Mouse (Mus musculus) MEL (cell line): ENCODE measurements around the gene Bcl2l10. TPM values are rescaled to one million over a fixed set of nuclear protein-coding genes. Genes with fewer than 3 reads are reported as not detected.

ENCODE experiments used
- DNase-seq: peaks from one replicate; pipeline ENCODE4 v3.0.0; 2011; ENCODE audit warnings: low read depth, low spot score
- H3K27ac ChIP-seq: 2 replicates; pipeline ENCODE4 v1.5.1; 2012; ENCODE audit warnings: low read depth, mild to moderate bottlenecking, control low read depth, low read length, moderate library complexity; ENCODE audit not compliant: control insufficient read depth
- H3K27me3 ChIP-seq, 2 experiments: fragments of 150-350 bp in 1 of 2; sonication (generic) in 1 of 2; 2 replicates each; pipeline ENCODE4 v1.6.1; 2012; ENCODE audit warnings: low read length in 2 of 2, mild to moderate bottlenecking in 2 of 2, improper control_type of control experiment in 1 of 2, moderate library complexity in 1 of 2; ENCODE audit not compliant: insufficient read depth in 2 of 2, control insufficient read depth in 1 of 2
- H3K36me3 ChIP-seq, 2 experiments: 2 replicates each; pipeline ENCODE4 v1.6.1; 2012 to 2014; ENCODE audit warnings: low read length in 2 of 2, improper control_type of control experiment in 1 of 2, inconsistent platforms in 1 of 2, mild to moderate bottlenecking in 1 of 2; ENCODE audit not compliant: insufficient read depth in 2 of 2, control insufficient read depth in 1 of 2
- H3K4me1 ChIP-seq, 2 experiments: fragments of 150-350 bp in 1 of 2; sonication (generic) in 1 of 2; 2 replicates each; pipeline ENCODE4 v1.6.1; 2012; ENCODE audit warnings: low read length in 2 of 2, improper control_type of control experiment in 1 of 2, mild to moderate bottlenecking in 1 of 2; ENCODE audit not compliant: insufficient read depth in 2 of 2, control insufficient read depth in 1 of 2
- H3K4me3 ChIP-seq, 2 experiments: fragments of 150-350 bp in 1 of 2; sonication (generic) in 1 of 2; 2 replicates each; pipeline ENCODE4 v1.5.1; 2012; ENCODE audit warnings: low read depth in 2 of 2, low read length in 2 of 2, mild to moderate bottlenecking in 2 of 2, moderate library complexity in 2 of 2, control low read depth in 1 of 2, improper control_type of control experiment in 1 of 2; ENCODE audit not compliant: control insufficient read depth in 1 of 2, insufficient read depth in 1 of 2
- H3K79me2 ChIP-seq: 2 replicates; pipeline ENCODE4 v1.6.1; 2012; ENCODE audit warnings: mild to moderate bottlenecking, low read length, moderate library complexity; ENCODE audit not compliant: control insufficient read depth, poor library complexity, insufficient read depth
- H3K9ac ChIP-seq: 2 replicates; pipeline ENCODE4 v1.6.1; 2012; ENCODE audit warnings: low read depth, mild to moderate bottlenecking, control low read depth, low read length, moderate library complexity; ENCODE audit not compliant: control insufficient read depth, poor library complexity, severe bottlenecking
- H3K9me3 ChIP-seq: fragments of 150-350 bp; sonication (generic); replicated peaks from 2 replicates; pipeline ENCODE4 v1.6.1; 2012; ENCODE audit warnings: mild to moderate bottlenecking, low read length, improper control_type of control experiment, moderate library complexity; ENCODE audit not compliant: insufficient read depth
- CHD1 ChIP-seq: IDR thresholded peaks from 2 replicates; pipeline ENCODE4 v1.6.1; 2012; ENCODE audit warnings: low read depth, mild to moderate bottlenecking, inconsistent platforms, low read length, improper control_type of control experiment
- CTCF ChIP-seq, 3 experiments: IDR thresholded peaks in 2 of 3; conservative IDR thresholded peaks in 1 of 3; 2 replicates each; pipeline ENCODE4 v1.5.1; 2011 to 2012; ENCODE audit warnings: low read length in 3 of 3, low read depth in 2 of 3, mild to moderate bottlenecking in 2 of 3, improper control_type of control experiment in 1 of 3, inconsistent platforms in 1 of 3, mixed read lengths in 1 of 3, moderate library complexity in 1 of 3; ENCODE audit not compliant: control insufficient read depth in 1 of 3, insufficient read depth in 1 of 3, poor library complexity in 1 of 3, severe bottlenecking in 1 of 3
- EP300 ChIP-seq, 2 experiments: IDR thresholded peaks; 2 replicates each; pipeline ENCODE4 v1.6.1; 2011; ENCODE audit warnings: improper control_type of control experiment in 2 of 2, low read length in 2 of 2, low read depth in 1 of 2, mild to moderate bottlenecking in 1 of 2
- GABPA ChIP-seq: IDR thresholded peaks from 2 replicates; pipeline ENCODE4 v1.6.1; 2012; ENCODE audit warnings: low read depth, mild to moderate bottlenecking, inconsistent platforms, low read length, improper control_type of control experiment, moderate library complexity
- JUND ChIP-seq: IDR thresholded peaks from 2 replicates; pipeline ENCODE4 v1.6.1; 2011; ENCODE audit warnings: low read depth, mild to moderate bottlenecking, improper control_type of control experiment, low read length
- MXI1 ChIP-seq: IDR thresholded peaks from 2 replicates; pipeline ENCODE4 v1.6.1; 2011; ENCODE audit warnings: mild to moderate bottlenecking, low read depth, low read length, improper control_type of control experiment
- MYB ChIP-seq: IDR thresholded peaks from 2 replicates; pipeline ENCODE4 v1.6.1; 2011; ENCODE audit warnings: mild to moderate bottlenecking, low read depth, low read length, improper control_type of control experiment
- MYC ChIP-seq: IDR thresholded peaks from 2 replicates; pipeline ENCODE4 v1.6.1; 2011; ENCODE audit warnings: low read depth, mild to moderate bottlenecking, low read length, improper control_type of control experiment, moderate library complexity
- POLR2AphosphoS2 ChIP-seq: IDR thresholded peaks from 2 replicates; pipeline ENCODE4 v1.6.1; 2011; ENCODE audit warnings: low read length, improper control_type of control experiment
- POLR2AphosphoS5 ChIP-seq: IDR thresholded peaks from 2 replicates; pipeline ENCODE4 v1.6.1; 2012; ENCODE audit warnings: low read depth, borderline replicate concordance, mild to moderate bottlenecking, inconsistent platforms, low read length, moderate library complexity, mixed read lengths
- RAD21 ChIP-seq: IDR thresholded peaks from 2 replicates; pipeline ENCODE4 v1.6.1; 2011; ENCODE audit warnings: mild to moderate bottlenecking, low read depth, low read length, improper control_type of control experiment
- SIN3A ChIP-seq: IDR thresholded peaks from 2 replicates; pipeline ENCODE4 v1.6.1; 2012; ENCODE audit warnings: low read length, improper control_type of control experiment, inconsistent platforms
- SMC3 ChIP-seq: IDR thresholded peaks from 2 replicates; pipeline ENCODE4 v1.6.1; 2011; ENCODE audit warnings: low read depth, low read length, improper control_type of control experiment
- TAL1 ChIP-seq: IDR thresholded peaks from 2 replicates; pipeline ENCODE4 v1.6.1; 2012; ENCODE audit warnings: mild to moderate bottlenecking, inconsistent platforms, low read length, moderate library complexity, mixed read lengths
- USF2 ChIP-seq, 2 experiments: IDR thresholded peaks; 2 replicates each; pipeline ENCODE4 v1.6.1; 2011 to 2012; ENCODE audit warnings: improper control_type of control experiment in 2 of 2, low read length in 2 of 2, borderline replicate concordance in 1 of 2, inconsistent platforms in 1 of 2, low read depth in 1 of 2, mild to moderate bottlenecking in 1 of 2; ENCODE audit not compliant: insufficient read depth in 1 of 2
- ZC3H11A ChIP-seq: IDR thresholded peaks from 2 replicates; pipeline ENCODE4 v1.6.1; 2012; ENCODE audit warnings: low read depth, mild to moderate bottlenecking, inconsistent platforms, low read length, improper control_type of control experiment
- ZMIZ1 ChIP-seq: IDR thresholded peaks from 2 replicates; pipeline ENCODE4 v1.6.1; 2012; ENCODE audit warnings: low read depth, mild to moderate bottlenecking, inconsistent platforms, low read length, improper control_type of control experiment, moderate library complexity
- ZNF384 ChIP-seq: IDR thresholded peaks from 2 replicates; pipeline ENCODE4 v1.6.1; 2012; ENCODE audit warnings: low read depth, mild to moderate bottlenecking, inconsistent platforms, low read length, improper control_type of control experiment
- polyA plus RNA-seq, 2 experiments: library from polyadenylated mRNA; stranded (reverse) in 1 of 2; unstranded in 1 of 2; fragments of >175 nt in 1 of 2; fragments of >200 nt in 1 of 2; gene quantifications; 2 replicates each; pipeline versions ENCODE4 v1.2.1 to v1.2.4; 2012; ENCODE audit warnings: low replicate concordance in 2 of 2, low read depth in 1 of 2; ENCODE audit not compliant: insufficient read length in 2 of 2, insufficient read depth in 1 of 2, missing spikeins in 1 of 2
- total RNA-seq: library from RNA; depleted of rRNA; stranded (reverse); fragments of 300-350 nt; gene quantifications from 2 replicates; pipeline ENCODE4 v1.2.3, GENCODE M21; 2012

The Bcl2l10 gene
- total and polyA plus RNA-seq, 3 experiments, result not detected

GRCm38 (mm10) chr9:75330821-75331220 lies 16.7 kb upstream of the Bcl2l10 start:
- no peak overlapping the region for H3K9ac ChIP-seq
- H3K4me3 ChIP-seq, result no peak overlapping the region
- no peak overlapping the region for H3K27ac ChIP-seq
- no peaks in the 10 kb centered on the region for H3K27me3 ChIP-seq
- H3K9me3 ChIP-seq, result no peaks in the 10 kb centered on the region
- H3K79me2 ChIP-seq, result no peaks in the 10 kb centered on the region
- no peaks in the 10 kb centered on the region for H3K36me3 ChIP-seq
- DNase-seq, result no peak
- no peaks in the 10 kb centered on the region for H3K4me1 ChIP-seq
- TF ChIP-seq ZC3H11A (no peak), POLR2AphosphoS2 (no peak), MYB (no peak), USF2 (IDR thresholded peaks at IDR 0.05; ENCODE audit: borderline replicate concordance in 1 of 2, insufficient read depth in 1 of 2, low read depth in 1 of 2, low read length in 2 of 2) (no peak), ZMIZ1 (no peak), CHD1 (no peak), POLR2AphosphoS5 (no peak), JUND (no peak), MYC (no peak), MXI1 (no peak)

- no peaks in the 10 kb centered on the region for H3K9me3 ChIP-seq
- no peaks in the 10 kb centered on the region for H3K79me2 ChIP-seq
- H3K4me1 ChIP-seq, result no peaks in the 10 kb centered on the region
- H3K36me3 ChIP-seq, result no peaks in the 10 kb centered on the region
- H3K27ac ChIP-seq, result no peak overlapping the region
- H3K9ac ChIP-seq, result no peak overlapping the region
- DNase-seq, result peak; percentile 26
- TF ChIP-seq GABPA, result no peak
- TF ChIP-seq EP300 (IDR thresholded peaks at IDR 0.05; ENCODE audit: low read depth in 1 of 2, low read length in 2 of 2), result no peak
- peak; percentile 39 to 45 (median 44); a peak in 5 of 6 replicates for TF ChIP-seq CTCF (IDR thresholded peaks at IDR 0.05 in 2 of 3, conservative IDR thresholded peaks at IDR 0.05 in 1 of 3; ENCODE audit: control insufficient read depth in 1 of 3, insufficient read depth in 1 of 3, low read depth in 2 of 3, low read length in 3 of 3, poor library complexity in 1 of 3, severe bottlenecking in 1 of 3)
- TF ChIP-seq USF2 (IDR thresholded peaks at IDR 0.05; ENCODE audit: borderline replicate concordance in 1 of 2, insufficient read depth in 1 of 2, low read depth in 1 of 2, low read length in 2 of 2), result no peak
- peak; percentile 24 for TF ChIP-seq SMC3
- TF ChIP-seq TAL1, result no peak
- no peak for TF ChIP-seq SIN3A
- peak; percentile 18; the same call in 1 of the 2 replicates for TF ChIP-seq RAD21
- no peak for TF ChIP-seq ZNF384
- no peaks in the 10 kb centered on the region for H3K27me3 ChIP-seq
- H3K4me3 ChIP-seq, result no peak overlapping the region
These were observed 13.1 kb upstream of the Bcl2l10 start for GRCm38 (mm10) chr9:75334440-75334839.
